Mouse (Mus musculus): ENCODE results near the gene Magi2.

Gene Magi2

DNA sequence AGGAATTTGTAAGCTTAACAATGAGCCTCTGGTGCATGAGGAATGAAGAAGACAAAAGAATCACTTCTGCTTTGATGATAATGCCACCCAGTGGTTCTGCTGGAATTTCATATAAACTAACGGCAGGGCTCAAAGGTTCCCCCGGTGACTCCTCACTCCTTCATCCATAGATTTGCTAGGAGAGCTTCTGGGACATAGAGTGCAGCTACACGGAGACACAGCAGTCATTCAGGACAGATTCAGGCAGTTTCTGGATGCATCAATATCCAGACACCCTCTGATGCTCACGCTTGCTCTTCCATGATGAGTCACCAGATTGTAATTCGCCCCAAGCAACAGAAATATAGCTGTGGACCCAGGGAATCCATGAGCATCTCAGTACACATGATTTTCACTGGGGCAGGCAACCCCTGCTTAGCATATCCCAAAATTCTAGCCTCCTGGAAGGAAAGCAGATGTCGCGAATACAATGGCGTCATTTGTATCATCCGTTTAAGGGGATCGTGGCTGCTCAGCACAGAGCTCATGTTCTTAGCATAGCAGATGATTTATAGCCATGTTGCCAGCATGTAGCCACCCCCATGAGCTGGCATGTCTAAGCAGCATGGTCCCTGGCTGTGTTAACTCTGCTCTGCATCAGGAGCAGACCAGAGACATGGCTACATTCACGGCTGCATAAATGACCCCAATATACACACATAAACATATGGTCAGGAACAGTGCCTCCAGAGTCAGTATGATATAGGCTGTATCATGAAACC, 1426.8 kb downstream of the Magi2 start:
- DNase-seq (ENCODE audit: low read depth, low spot score): no peak

DNA sequence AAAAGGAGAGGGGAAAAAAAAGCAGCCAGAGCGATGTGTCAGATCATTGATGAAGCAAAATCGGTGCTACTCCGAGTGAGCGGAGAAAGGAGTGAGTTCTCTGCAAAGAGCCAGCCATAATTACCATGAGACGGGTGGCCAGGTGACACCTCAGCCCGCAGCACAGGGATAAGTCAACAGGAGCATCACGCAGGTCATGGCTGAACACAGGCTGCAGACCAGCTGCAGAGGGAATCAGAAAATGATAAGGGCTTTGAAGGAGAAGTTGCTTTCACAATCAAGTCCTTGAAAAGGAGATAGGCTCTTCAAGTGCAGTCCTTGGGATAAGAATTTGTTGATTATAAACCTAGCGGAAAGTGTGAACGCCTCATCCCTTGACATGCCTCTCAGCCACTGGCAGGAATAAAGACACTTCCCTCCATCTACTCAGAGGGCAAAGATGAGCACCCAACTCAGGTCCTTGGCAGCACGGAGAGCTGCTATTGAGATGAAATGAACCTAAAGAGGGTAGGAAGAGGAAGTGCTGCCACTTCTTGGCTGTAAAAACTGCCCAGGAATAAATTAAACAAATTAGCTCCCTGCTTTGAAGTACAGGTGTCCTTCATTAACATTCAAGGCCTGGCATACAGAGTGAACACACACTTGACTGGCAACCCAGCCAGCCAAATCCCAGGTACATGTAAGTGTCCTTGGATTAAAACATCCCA, 1428.1 kb downstream of the Magi2 start:
- no peak for DNase-seq (ENCODE audit: low read depth, low spot score)

DNA sequence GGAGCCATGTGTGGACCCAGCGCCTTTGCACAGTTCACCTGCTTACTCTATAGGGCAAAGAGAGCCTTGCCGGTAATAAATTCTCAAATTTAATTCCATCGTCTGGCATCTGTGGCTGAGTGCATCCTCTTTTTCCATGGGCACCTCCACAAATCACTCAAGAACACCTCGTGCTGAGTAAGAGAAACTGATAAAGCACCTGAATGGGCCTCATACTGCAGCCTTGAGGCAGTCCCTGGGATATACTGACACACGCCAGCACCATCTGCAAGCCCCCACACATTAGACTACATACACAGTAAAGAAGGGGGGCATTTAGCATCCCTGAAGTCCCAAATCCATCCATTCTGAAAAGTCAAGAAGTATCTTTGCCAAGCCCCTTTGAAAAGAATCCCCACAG, 1430.2 kb downstream of the Magi2 start:
- DNase-seq (ENCODE audit: low read depth, low spot score): no peak

DNA sequence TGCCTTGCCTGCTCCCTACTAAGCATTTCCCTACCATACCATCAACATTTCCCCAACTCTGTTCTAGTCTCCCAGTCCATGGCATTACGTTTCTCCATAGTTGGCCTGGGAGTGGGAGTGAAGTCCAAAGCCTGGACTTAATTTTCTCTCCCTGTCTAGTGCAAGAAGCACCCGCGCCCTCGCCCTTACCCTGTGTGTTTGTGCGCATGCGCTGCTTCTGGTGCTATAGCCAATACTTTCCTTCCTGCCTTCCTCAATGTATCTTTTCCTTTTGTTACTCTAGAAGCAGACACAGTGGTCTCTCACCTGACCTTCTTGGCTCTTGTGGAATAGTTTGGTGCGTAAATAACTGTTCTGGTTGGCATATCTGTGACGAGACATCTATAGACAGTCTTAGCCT, 1440.8 kb downstream of the Magi2 start:
- DNase-seq (ENCODE audit: low read depth, low spot score): no peak

DNA sequence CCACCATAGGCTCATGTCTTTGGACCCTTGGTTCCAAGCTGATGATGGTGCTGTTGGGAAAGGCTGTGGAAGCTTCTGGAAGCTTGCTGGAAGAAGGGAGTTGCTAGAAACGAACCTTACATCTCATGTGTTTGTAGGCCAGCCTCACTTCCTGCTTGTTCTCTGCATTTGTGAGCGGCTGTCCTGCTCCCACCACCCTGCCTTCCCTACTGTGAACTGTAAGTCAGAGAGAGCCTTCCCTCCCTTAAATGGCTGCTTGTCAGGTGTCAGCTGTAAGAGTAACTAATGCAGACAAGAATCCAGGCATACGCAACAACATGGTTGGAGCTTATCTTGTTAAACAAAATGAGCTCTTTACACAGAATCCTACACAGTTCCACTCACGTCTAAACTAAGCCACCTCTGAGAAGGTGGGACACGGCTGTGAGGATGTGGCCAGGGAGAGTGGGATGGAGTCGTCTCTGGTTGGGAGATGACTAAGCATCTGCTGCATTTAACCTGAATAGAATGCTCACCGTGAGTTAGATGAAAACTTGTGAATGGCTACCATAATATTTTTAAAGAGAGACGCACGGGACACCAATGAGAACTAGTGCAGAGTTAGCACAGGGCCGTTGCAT, 1442.0 kb downstream of the Magi2 start:
- no peak for DNase-seq (ENCODE audit: low read depth, low spot score)

DNA sequence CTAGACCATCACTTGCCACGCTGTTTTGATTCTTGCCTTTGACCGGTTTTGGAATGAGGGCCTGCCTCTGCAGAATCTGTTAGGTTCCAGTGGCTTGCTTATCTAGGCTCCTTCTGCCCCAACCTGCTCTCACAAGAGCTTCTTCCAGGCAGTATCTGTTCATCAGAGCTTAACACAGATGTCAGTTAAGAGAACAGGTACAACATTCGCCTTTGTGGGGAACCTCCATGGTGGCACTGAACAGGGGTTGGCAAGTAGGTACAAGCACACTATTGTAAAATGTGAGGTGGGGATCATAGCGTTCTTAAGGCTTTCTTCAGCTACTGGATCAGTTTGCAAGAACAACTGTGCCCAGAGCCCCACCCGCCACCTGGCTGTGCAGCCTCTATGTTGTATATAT, 1442.6 kb downstream of the Magi2 start:
- no peak for DNase-seq (ENCODE audit: low read depth, low spot score)

DNA sequence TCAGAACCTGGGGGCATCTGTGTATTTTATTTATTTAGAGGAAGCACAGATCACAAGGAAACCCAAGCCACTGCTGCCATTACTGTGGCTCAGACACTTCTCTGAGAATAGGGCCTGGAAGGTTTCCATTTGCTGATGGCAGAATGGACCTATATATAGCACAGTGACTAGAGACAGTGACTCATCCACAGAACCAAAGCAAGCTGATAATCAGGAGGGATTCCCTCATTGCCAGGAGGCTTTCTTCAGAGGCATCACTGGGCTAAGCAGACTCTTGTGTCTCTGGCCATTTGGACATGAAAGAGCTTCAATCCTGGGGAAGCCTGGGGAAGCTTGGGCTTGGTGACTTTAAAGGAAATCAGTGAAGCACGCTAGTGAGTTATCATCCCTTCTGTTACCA, 1445.0 kb downstream of the Magi2 start:
- no peak for DNase-seq (ENCODE audit: low read depth, low spot score)

DNA sequence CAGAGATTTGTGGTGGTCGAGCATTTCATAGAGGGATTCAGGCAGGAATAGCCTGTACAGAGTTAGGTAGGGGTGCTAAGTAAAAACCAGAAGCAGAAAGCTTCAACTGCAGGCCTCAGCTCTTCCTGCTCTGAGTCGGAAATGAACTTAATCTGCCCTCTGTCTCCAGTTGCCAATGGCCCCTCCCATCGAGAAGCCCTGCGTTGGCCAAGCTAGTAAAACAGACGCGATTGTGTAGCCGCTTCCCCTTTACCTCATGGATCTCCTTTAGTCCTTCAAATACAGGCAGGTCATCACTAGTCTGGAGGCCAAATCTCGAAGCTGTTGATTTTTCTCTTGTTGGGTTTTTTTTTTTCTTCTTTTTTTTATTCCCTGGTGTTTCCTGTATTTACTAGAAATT, 1447.7 kb downstream of the Magi2 start:
- DNase-seq (ENCODE audit: low read depth, low spot score): no peak

DNA sequence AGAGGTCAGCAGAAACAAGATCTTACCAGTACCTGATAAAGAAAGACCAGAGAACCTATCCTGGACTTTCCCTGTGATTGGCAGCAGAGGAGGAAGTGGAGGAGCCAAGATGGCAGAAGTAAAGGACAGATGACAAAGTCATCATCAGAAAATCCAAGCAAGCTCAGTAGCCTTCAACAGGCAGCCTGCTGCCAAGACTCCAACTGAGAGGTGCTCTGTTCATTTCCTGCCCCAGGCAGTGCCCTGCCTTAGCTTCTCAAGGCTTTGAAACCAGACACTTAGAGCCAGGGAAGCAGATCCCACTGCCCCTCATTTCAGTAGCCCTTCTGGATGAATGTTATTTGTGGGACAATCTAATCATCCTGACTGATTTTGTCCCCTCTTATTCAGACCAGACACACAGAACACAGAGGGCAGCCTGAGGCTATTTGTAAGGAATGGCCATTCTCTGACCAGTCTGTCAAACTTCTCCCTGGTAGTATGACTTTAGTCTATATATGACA, 1448.4 kb downstream of the Magi2 start:
- DNase-seq (ENCODE audit: low read depth, low spot score): no peak

DNA sequence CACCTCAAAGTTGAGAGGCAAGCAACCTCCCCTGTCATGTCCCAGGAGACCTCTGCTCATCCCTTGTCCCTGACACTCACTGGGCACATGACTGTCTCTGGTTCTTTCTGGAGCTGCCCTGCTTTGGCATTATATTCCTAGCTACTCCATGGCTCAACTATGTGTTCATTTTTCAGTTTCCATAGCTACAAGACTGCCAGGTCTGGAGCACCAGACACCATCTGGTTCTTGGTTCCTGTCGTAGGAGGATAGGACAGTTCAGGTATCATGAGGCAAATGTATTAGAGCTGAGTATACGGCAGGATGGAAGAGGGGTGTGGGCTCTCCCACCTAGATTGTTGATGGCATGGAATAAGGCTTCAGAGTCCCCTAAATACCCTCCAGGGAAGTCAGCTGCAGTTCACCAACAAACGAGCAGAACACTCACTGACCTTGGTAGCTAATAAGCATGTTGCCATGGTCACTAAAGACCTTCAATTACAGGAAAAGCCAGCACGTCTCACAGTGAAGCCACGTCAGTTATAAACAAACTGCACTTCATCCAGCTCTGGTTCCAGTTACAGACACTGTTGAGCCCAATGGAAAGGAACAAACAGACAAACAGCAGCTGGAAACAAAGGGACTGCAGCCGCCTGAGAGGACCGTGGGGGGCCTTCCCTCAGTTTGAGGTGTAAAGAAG, 1449.5 kb downstream of the Magi2 start:
- no peak for DNase-seq (ENCODE audit: low read depth, low spot score)

DNA sequence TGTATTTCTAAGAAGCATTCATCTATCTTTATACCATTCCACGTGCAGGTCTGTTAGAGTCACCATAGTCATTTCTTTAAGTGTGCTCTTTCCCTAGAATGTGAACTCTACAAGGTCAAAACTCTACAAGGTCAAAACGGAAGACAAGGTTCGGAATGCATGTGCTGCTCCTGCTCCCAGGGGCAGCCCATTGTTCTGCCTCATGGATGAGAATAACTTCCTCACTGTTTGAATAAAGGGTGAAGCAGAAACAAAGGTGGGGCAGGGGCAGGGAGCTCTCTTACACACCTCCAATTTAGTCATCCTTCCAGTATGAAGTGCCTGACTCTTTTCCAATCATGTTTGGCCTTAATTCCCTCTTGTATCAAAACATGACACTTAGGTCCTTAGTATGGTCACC, 1450.4 kb downstream of the Magi2 start:
- DNase-seq (ENCODE audit: low read depth, low spot score): no peak

DNA sequence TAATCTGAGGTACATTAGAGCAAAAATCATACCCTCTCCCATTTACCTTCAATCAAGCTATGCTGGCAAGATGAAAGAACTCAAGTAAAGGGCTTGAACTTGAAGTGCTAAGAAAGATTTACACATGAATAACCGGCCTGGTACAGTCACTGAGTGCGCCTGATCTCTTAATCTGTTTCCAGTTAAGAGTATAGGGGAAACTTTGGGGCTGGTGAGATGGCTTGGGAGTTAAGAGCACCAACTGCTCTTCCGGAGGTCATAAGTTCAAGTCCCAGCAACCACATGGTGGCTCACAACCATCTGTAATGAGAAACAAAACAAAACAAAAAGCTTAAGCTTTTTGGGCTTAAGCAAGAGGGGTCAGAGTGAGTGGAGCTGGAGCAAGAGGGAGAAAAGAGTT, 1451.7 kb downstream of the Magi2 start:
- no peak for DNase-seq (ENCODE audit: low read depth, low spot score)

DNA sequence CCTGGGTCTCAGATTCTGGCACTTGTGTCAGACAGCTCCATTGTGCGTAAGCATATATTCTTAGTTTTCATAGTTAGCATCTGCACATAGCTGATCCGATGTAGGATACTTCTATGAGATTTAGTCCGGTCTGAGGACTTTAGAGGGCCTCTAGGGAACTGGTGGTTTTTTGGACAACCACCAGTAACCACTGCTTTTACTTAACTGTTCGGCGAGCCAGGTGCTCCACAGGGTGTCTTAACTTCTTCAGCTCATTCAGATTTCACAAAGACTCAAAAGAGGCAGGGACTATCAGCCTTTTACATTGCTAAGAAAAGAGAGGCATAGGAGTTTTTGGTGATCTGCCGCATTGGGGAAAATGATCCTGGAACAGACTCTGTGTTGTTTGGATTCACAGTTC, 1453.1 kb downstream of the Magi2 start:
- DNase-seq (ENCODE audit: low read depth, low spot score): no peak

DNA sequence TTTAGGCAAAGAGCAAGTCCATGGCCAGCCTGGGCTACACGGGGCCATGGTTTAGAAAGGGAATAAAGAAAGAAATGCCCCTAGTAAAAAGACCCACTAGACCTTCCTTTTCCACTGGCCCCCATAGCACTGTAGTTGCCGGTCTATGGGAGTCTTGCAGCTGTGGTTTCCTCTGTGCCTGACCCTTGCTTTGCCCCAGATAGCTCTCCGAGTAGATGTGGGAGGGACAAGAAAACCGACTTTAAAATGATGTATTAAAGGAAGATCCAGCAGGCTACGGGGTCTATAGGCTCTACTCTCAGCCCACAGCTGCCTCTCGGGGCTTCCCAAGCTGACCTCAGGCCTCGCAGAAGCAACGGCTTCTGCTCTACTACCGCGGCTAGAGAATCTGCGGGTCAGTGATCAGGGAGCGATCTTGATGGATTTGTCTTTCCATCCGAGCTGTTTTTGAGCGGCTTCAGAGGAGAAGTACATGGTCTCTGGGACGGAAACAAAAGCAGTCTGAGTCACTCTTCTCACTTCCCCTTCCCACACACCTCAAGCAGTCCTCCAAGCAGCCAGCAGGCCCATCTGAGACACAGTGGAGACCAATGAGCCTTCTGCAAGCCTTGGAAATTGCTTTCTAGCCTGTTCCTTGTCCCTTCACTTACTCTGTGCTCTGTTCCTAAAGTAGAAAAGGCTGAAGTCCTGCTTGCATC, 1454.1 kb downstream of the Magi2 start:
- peak; percentile 26 for DNase-seq (ENCODE audit: low read depth, low spot score)

DNA sequence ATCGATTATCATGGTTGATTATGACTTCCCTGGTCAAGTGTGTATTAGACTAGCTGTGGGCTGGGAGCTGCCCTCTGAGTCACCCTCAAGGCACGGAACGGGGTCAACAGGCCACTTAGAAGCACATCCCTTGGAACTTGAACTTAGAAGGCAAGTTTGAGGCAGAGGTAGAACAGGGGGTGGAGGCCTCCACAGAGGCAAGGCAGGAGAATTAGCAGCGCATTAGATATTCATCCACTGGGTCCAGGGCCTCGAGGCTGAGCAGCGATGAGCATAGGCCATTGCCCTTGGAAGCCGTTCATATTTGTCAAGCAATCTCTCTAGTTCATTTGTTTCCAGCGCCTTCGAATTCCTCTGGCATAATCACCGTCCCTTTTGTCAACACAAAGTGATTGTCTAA, 1454.8 kb downstream of the Magi2 start:
- DNase-seq (ENCODE audit: low read depth, low spot score): no peak

DNA sequence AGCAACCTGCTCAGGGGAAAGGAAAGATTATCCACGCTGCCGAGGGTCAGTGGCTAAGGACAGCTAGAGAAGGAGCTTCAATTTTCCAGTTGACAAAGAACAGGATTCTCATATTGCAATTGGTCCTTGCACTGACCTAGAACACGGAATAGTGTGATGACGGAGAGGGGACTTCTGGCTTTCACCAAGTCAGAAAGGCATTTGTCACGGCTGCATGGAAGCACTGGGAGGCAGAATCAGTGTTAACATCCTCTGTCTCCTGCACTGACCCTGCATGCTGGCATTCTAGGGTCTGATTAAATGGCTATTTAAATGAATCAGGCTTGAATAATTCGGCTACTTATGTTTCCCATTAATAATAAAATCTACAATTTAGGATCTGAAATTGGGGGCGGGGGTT, 1455.4 kb downstream of the Magi2 start:
- no peak for DNase-seq (ENCODE audit: low read depth, low spot score)

DNA sequence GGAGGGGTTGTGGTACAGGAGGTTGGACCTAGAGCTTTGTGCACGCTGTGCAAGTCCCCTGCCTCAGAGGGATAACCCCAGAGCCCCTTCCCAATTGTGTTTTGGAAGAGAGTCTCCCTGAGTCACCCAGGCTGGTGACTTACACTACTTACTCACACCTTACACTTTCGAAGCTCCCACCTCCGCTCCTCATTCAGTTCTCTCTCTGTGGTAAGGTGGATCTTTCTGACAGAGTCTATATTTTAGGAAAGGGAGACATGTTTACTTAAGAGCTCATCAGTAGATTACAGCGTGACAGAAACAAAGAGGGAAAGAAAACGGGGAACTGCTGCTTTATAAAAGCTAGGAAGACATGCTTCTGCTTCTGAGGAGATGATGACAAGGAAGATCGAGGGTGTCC, 1457.3 kb downstream of the Magi2 start:
- DNase-seq (ENCODE audit: low read depth, low spot score): no peak

DNA sequence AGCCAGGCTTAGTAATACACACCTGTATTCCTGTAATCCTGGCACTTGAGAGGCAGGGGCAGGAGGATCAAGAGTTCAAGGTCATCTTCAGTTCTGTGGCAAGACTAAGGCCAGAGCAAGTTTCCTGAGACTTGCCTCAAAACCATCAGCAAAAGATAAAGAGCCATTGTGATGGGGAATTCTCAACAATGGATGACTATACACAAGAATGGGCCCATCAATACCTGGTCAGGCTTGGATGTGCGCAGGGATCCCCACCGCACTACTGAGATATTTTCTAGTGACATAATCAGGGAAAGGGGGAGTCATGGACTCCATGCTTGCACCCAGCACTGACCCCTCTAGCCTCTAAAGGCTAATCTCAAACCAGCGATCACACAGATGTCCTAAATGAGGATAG, 1465.4 kb downstream of the Magi2 start:
- DNase-seq (ENCODE audit: low read depth, low spot score): no peak

DNA sequence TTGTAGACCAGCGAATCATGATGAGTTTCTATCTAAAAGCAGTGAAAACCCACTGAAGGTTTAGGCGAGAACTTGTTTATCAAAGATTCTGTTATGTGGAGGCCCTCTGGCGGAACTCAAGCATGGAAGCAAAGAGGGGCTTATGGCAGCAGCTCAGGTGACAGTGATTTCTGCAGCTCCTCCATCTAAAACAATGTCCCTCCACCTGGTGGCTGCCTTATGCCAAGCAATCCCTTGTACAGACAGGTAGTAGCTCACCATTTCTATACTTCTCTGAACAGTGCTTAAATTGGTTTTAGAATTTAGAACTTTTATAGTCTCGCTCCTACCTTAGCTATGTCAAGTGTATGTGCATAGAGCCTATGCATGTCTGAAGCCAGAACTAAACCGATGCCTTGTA, 1472.3 kb downstream of the Magi2 start:
- DNase-seq (ENCODE audit: low read depth, low spot score): no peak

DNA sequence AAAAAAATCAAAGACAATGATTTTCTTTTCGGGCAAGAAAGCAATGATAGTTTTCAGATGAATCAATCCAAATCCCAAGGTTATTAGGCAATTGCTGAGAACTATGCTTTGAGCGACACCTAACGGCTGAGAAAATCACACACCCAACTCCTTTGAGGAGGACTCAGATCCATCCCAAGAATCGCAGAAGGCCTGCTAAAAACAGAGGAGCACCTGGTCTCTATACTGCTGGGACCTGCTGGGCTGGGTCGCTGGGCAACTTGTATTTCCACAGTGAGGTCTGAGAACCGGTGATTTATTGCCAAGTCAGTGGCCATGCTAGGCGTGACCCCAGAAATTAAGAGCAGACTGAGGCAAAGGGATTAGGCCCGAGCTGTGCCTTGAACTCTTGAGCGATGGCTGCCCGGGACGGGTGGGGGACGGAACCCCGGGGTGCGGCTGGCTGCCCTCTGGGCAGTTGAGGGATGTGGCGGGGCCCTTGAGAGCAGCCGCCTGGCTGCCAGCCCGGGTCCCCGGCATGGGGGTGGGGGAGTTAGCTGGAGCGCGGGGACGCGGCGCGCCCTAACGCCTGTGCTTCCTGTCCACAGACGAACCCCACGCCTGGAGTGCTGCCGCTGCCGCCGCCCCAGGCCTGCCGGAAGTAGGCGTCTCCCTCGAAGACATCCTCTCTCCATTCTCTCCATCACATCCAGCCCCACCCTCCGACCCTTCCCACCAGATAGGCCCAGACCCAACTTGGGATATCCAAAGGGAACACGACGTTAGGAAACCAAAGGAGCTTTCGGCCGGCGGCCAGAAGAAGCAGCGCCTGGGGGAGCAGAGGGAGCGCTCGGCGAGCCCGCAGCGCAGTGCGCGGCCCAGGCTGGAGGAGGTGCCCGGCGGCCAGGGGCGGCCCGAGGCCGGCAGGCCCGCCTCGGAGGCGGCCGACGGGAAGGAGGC, 1474.9 kb downstream of the Magi2 start:
- peak; percentile 88 for DNase-seq (ENCODE audit: low read depth, low spot score)

Measured in CD4-positive, CD25-positive, alpha-beta regulatory T cell, adult 2 months (primary cell).